Mouse (Mus musculus): ENCODE data around the gene Ggct.

DNA sequence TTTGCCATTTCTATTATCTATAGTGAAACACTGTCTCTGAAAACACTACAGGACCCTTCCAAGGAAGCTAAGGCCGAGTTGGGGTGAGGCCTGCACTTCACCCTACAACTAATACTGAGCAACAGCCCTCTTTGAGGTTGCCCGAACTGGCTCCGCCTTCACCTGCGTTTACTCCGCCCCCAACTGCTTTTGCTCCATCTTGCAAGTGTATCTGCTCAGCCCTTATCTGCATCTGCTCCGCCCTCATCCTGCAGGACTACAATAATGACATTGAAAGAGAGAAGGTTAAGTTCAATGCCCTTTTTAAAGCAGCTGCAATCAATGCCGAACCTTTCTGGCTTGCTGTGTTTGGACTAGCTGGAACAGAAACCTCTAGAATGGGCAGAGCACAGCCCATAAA lies 29.1 kb upstream of the Ggct start:
- TF ChIP-seq MAFK (IDR thresholded peaks at IDR 0.05; ENCODE audit: insufficient read depth, low read depth, low read length), result no peak
- TF ChIP-seq CHD2 (IDR thresholded peaks at IDR 0.05; ENCODE audit: low read depth, low read length), result no peak
- TF ChIP-seq HCFC1 (IDR thresholded peaks at IDR 0.05; ENCODE audit: borderline replicate concordance, insufficient read depth, low read length), result no peak

All from ES-E14 (cell line).